Mouse (Mus musculus) liver, embryonic 15.5 days (tissue): ENCODE results near the gene Rcc1. TPM values are rescaled to one million over a fixed set of nuclear protein-coding genes. Genes with fewer than 3 reads are reported as not detected.

Experiments used
- ATAC-seq: fragments of 200-750 bp; cut with Nextera tagmentation; 2 replicates; pipeline ENCODE4 v1.8.0; 2017; ENCODE audit warnings: moderate number of reproducible peaks, mild to moderate bottlenecking, moderate library complexity; ENCODE audit not compliant: insufficient read depth
- H3K27ac ChIP-seq: fragments of 300-500 bp; sonication (generic); replicated peaks from 2 replicates; pipeline ENCODE4 v1.5.1; 2015; ENCODE audit warnings: mild to moderate bottlenecking, inconsistent platforms
- H3K27me3 ChIP-seq: fragments of 300-500 bp; sonication (generic); 2 replicates; pipeline ENCODE4 v1.6.1; 2015; ENCODE audit warnings: mild to moderate bottlenecking, inconsistent platforms
- H3K36me3 ChIP-seq: fragments of 300-500 bp; sonication (generic); replicated peaks from 2 replicates; pipeline ENCODE4 v1.6.1; 2015; ENCODE audit warnings: moderate library complexity, mild to moderate bottlenecking, inconsistent platforms
- H3K4me1 ChIP-seq: fragments of 300-500 bp; sonication (generic); replicated peaks from 2 replicates; pipeline ENCODE4 v1.6.1; 2015; ENCODE audit warnings: inconsistent platforms
- H3K4me2 ChIP-seq: fragments of 300-500 bp; sonication (generic); 2 replicates; pipeline ENCODE4 v1.6.1; 2015; ENCODE audit warnings: moderate library complexity, mild to moderate bottlenecking, inconsistent platforms
- H3K4me3 ChIP-seq: fragments of 300-500 bp; sonication (generic); replicated peaks from 2 replicates; pipeline ENCODE4 v1.5.1; 2015; ENCODE audit warnings: mild to moderate bottlenecking, inconsistent platforms
- H3K9ac ChIP-seq: fragments of 300-500 bp; sonication (generic); 2 replicates; pipeline ENCODE4 v1.6.1; 2015; ENCODE audit warnings: moderate library complexity, mild to moderate bottlenecking, inconsistent platforms
- H3K9me3 ChIP-seq: fragments of 300-500 bp; sonication (generic); replicated peaks from 2 replicates; pipeline ENCODE4 v1.6.1; 2016; ENCODE audit warnings: inconsistent platforms
- WGBS: fragments of 180-500 bp; shearing (Covaris S2); methylation state at CpG from one replicate; pipeline ENCODE4 v1.1.7; 2015; ENCODE audit warnings: mixed read lengths; ENCODE audit not compliant: insufficient replicate concordance; 5-methylcytosine and 5-hydroxymethylcytosine counted together
- polyA plus RNA-seq: library from polyadenylated mRNA; unstranded; fragments of >200 nt; fragmentation: Nextera tagmentation; extraction: Ambion mirVana; gene quantifications from 2 replicates; pipeline ENCODE4 v1.2.1, GENCODE M21; 2015

The Rcc1 gene
- 48.0 and 54.5 TPM in 2 replicates for polyA plus RNA-seq

DNA sequence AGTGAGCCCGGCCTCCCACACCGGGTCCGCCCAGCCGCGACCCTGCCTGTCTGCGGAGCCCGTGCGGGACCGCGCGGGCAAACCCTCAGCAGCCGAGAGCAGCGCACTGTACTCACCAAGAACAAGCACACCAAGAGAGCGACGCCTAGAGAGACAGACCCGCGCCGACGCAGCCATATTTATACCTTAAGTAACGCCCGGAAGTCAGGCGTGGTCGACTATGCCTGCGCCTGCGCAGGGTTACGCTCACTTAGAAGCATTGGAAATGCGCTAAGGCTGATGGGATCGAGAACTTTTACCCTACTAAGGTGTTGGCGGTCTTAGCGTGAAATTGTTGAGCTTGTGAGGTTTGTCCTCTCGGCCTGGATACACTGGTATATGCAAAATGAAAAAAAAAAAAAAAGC, at the start of gene Rcc1:
Gene Rcc1, minus strand, starts transcription at position 125 of the 405 bp plus-strand sequence.
- under 1% methylated on average over 31 of the region's 31 CpGs for WGBS
- ATAC-seq = peak; percentile 81
- H3K4me2 ChIP-seq = peak within 1 kb of the TSS; percentile 81
- H3K27ac ChIP-seq = peak within 1 kb of the TSS; percentile 94
- peaks cover 67% of the 10 kb centered on the region for H3K4me1 ChIP-seq
- no peaks in the 10 kb centered on the region for H3K9me3 ChIP-seq
- H3K36me3 ChIP-seq = peaks cover 46% of the 10 kb centered on the region
- H3K27me3 ChIP-seq = no peaks in the 10 kb centered on the region
- peak within 1 kb of the TSS; percentile 88 for H3K9ac ChIP-seq
- H3K4me3 ChIP-seq = peak within 1 kb of the TSS; percentile 82

- H3K4me1 ChIP-seq = peaks cover 34% of the 10 kb centered on the region
- no peaks in the 10 kb centered on the region for H3K9me3 ChIP-seq
- H3K4me3 ChIP-seq = no peak overlapping the region
- H3K9ac ChIP-seq = no peak overlapping the region
- WGBS = 85% methylated on average over 9 of the region's 9 CpGs
- 0 out of 2 replicates have a peak, but pooled peaks cover 6% of the 10 kb centered on the region for H3K36me3 ChIP-seq
- H3K4me2 ChIP-seq = no peak overlapping the region
- ATAC-seq = no peak
- no peaks in the 10 kb centered on the region for H3K27me3 ChIP-seq
- H3K27ac ChIP-seq = no peak overlapping the region
Observed at GRCm38 (mm10) chr4:132401016-132401415, 47.6 kb upstream of the Rcc1 start.

GRCm38 (mm10) chr4:132398863-132399262, 45.5 kb upstream of the Rcc1 start:
- Histone ChIP-seq H3K27ac (no peak overlapping the region), H3K9me3 (no peaks in the 10 kb centered on the region), H3K4me1 (peaks cover 52% of the 10 kb centered on the region), H3K9ac (no peak overlapping the region), H3K4me3 (no peak overlapping the region), H3K36me3 (0 out of 2 replicates have a peak, but pooled peaks cover 8% of the 10 kb centered on the region), H3K27me3 (no peaks in the 10 kb centered on the region), H3K4me2 (no peak overlapping the region)
- 75% methylated on average over 5 of the region's 5 CpGs for WGBS
- no peak for ATAC-seq

DNA sequence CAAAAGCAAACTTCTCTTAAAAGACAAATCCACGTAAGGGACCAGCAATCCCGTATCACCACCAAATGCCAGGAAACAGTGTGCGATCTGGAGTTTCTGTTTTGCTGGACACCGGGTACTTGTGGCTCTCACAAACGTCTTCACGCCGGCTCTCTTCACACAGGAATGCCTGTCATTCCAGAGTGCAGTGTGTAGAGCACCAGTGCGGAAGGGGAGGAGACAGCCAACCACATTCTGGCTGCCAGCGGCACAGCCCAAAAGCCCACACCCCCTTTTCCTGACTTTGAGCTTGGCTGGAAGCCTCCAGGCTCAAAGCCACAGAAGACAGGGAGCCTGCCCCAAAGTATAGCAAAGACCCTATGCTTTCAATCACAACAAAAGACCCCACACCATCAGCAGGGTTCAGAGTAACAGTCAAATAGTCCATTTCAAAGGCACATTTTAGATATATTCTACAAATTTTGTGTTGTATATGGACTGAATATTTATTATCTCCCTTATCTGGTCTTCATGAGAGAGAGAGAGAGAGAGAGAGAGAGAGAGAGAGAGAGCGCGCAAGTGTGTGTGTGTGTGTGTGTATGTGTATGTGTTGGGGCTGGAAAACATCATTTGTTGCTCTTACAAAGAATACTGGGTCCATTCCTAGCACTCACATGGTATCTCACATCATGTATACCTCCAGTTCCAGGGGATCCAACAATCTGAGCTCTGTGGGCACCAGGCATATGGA, 44.8 kb upstream of the Rcc1 start:
- no peaks in the 10 kb centered on the region for H3K27me3 ChIP-seq
- H3K4me1 ChIP-seq = peaks cover 51% of the 10 kb centered on the region
- peak overlapping the region; percentile 76 for H3K27ac ChIP-seq
- H3K36me3 ChIP-seq = 0 out of 2 replicates have a peak, but pooled peaks cover 8% of the 10 kb centered on the region
- no peaks in the 10 kb centered on the region for H3K9me3 ChIP-seq
- peak; percentile 84 for ATAC-seq
- H3K4me3 ChIP-seq = peak overlapping the region; percentile 55
- WGBS = 9% methylated on average over 11 of the region's 11 CpGs
- peak overlapping the region; percentile 52; the same call in 1 of the 2 replicates for H3K9ac ChIP-seq
- H3K4me2 ChIP-seq = peak overlapping the region; percentile 75

DNA sequence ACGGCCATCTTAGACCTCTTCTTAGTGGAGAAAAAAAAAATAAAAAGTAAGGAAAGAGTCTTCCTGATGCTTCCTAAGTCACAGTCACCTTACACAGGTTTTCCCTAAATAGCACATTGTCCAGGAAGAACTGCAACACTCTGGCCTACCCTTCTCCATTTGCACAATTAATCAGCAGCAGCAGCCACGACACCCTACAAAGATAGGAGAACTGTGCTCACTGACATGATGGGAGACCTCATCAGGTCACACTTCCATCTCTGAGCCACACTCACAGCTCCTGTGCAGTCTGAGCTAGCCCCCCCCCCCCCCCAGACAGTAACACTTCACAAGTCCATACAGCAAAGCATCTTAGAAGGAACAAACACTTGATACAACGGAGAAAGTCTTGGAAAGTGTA, 43.7 kb upstream of the Rcc1 start:
- Histone ChIP-seq H3K27ac (0 out of 2 replicates have a peak overlapping the region, but pooled peaks have one; percentile 76), H3K9me3 (0 out of 2 replicates have a peak, but pooled peaks cover 5% of the 10 kb centered on the region), H3K9ac (0 out of 2 replicates have a peak overlapping the region, but pooled peaks have one; percentile 52), H3K27me3 (no peaks in the 10 kb centered on the region), H3K36me3 (peaks cover 16% of the 10 kb centered on the region; the same call in 1 of the 2 replicates), H3K4me2 (peak overlapping the region; percentile 75), H3K4me1 (peaks cover 49% of the 10 kb centered on the region), H3K4me3 (peak overlapping the region; percentile 55)
- 58% methylated on average over 3 of the region's 3 CpGs for WGBS
- ATAC-seq = peak; percentile 49

GRCm38 (mm10) chr4:132396251-132396650, 42.8 kb upstream of the Rcc1 start:
- ATAC-seq = no peak
- Histone ChIP-seq H3K9ac (no peak overlapping the region), H3K9me3 (0 out of 2 replicates have a peak, but pooled peaks cover 5% of the 10 kb centered on the region), H3K4me3 (peak overlapping the region; percentile 55; the same call in 1 of the 2 replicates), H3K36me3 (peaks cover 16% of the 10 kb centered on the region; the same call in 1 of the 2 replicates), H3K27me3 (no peaks in the 10 kb centered on the region), H3K4me2 (peak overlapping the region; percentile 75), H3K27ac (peak overlapping the region; percentile 33; the same call in 1 of the 2 replicates), H3K4me1 (peaks cover 54% of the 10 kb centered on the region)
- 78% methylated on average over 7 of the region's 7 CpGs for WGBS

DNA sequence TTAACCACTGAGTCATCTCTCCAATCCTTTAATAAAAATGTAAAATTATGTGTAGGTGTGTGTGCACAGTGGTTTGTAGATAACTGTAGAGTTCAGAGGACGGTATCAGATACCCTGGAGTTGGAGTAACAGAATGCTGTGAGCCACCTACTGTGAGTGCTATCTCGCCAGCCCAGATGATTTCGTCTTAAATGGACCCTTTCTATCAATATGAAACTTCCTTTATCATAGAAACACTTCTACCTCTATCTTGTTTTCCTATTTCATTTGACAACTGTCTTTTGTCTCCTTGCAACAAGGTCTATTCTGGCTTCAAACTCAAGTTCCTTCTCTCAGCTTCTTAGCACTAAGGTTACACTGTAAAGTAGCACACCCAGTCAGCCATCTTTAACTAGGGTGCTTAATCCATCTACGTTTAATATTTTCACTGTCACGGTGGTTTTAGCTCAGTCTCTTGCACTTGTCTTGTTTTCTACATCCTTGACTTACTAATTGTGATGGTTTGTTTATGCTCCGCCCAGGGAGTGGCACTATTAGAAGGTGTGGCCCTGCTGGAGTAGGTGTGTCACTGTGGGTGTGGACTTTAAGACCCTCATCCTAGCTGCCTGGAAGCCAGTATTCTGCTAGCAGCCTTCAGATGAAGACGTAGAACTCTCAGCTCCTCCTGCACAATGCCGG, 37.8 kb upstream of the Rcc1 start:
- Histone ChIP-seq H3K27ac (peak overlapping the region; percentile 85), H3K9me3 (0 out of 2 replicates have a peak, but pooled peaks cover 5% of the 10 kb centered on the region), H3K4me3 (no peak overlapping the region), H3K27me3 (no peaks in the 10 kb centered on the region), H3K9ac (no peak overlapping the region), H3K4me2 (peak overlapping the region; percentile 23; the same call in 1 of the 2 replicates), H3K36me3 (peaks cover 25% of the 10 kb centered on the region), H3K4me1 (peaks cover 64% of the 10 kb centered on the region)
- 41% methylated on average over 8 of the region's 8 CpGs for WGBS
- peak; percentile 94 for ATAC-seq

GRCm38 (mm10) chr4:132389302-132389701, 35.9 kb upstream of the Rcc1 start:
- WGBS = 77% methylated on average over 4 of the region's 4 CpGs
- no peak for ATAC-seq

DNA sequence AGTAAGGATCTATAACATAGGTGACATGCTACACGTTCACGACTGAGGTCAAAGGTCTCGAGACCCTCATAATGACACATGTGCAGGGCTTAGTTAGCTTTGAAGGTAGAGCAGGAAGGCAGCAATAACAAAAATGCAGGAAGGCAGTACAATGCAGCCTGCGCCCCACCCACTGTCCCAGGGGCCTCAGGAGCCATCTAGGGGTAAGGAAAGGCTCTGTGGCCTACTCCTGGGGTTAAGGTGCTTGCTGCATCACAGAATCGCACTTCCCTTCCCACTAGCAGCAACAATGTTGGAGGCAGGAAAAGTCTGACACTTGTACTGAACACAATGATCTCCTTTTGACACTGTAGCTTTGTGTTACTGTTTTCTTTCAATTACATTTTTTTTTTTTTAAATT, 34.2 kb upstream of the Rcc1 start:
- Histone ChIP-seq H3K4me3 (no peak overlapping the region), H3K27me3 (no peaks in the 10 kb centered on the region), H3K27ac (no peak overlapping the region), H3K36me3 (peaks cover 37% of the 10 kb centered on the region), H3K9me3 (0 out of 2 replicates have a peak, but pooled peaks cover 4% of the 10 kb centered on the region), H3K4me1 (peaks cover 54% of the 10 kb centered on the region), H3K9ac (no peak overlapping the region), H3K4me2 (no peak overlapping the region)
- no peak for ATAC-seq
- 69% methylated on average over 5 of the region's 5 CpGs for WGBS

More at GRCm38 (mm10) chr4:132389302-132389701, 35.9 kb upstream of the Rcc1 start:
- Histone ChIP-seq H3K4me1 (peaks cover 47% of the 10 kb centered on the region), H3K27ac (no peak overlapping the region), H3K36me3 (peaks cover 33% of the 10 kb centered on the region), H3K9ac (no peak overlapping the region), H3K9me3 (0 out of 2 replicates have a peak, but pooled peaks cover 5% of the 10 kb centered on the region), H3K4me2 (no peak overlapping the region), H3K4me3 (no peak overlapping the region), H3K27me3 (no peaks in the 10 kb centered on the region)

- Histone ChIP-seq H3K4me1 (peaks cover 60% of the 10 kb centered on the region), H3K36me3 (peaks cover 32% of the 10 kb centered on the region)
Observed at GRCm38 (mm10) chr4:132386846-132387245, 33.4 kb upstream of the Rcc1 start.

More at GRCm38 (mm10) chr4:132386846-132387245, 33.4 kb upstream of the Rcc1 start:
- Histone ChIP-seq H3K9me3 (no peaks in the 10 kb centered on the region), H3K27ac (no peak overlapping the region), H3K9ac (no peak overlapping the region), H3K27me3 (no peaks in the 10 kb centered on the region), H3K4me3 (no peak overlapping the region), H3K4me2 (no peak overlapping the region)
- no peak for ATAC-seq
- WGBS = 84% methylated on average over 7 of the region's 7 CpGs
